ENCODE assay signal across 9 mouse cellular contexts in the genomic region with DNA sequence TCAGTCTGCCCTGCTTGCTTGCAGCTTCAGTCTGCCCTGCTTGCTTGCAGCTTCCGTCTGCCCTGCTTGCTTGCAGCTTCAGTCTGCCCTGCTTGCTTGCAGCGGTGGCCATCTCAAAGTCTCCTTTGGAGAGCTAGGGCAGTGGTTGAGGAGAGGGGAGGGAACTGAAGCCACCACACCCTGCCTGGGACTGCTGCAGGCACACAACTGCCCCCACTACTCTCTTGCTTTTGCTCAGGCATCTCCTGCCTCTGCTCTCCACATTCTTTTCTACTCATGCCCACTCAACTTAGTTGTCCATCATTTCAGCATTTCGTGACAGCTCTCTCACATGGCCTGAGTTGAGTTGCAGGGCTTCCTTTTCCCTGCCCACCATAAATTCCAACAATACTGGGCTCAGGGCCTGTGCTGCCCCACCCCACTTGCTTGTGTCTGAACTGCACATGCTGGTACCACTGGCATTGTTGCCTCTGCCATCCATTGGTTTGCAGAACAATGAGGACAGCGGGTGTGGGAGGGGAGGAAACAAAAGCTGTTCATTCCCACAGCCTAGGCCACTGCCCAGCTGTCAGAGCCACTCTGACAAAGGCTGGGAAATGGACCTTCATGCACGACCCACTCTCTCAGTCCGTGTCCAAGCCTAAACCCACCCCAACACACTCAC. TPM values are rescaled to one million over a fixed set of nuclear protein-coding genes. Genes with fewer than 3 reads are reported as not detected.
A peak's percentile ranks its signal among the peaks of the same experiment; 100 is the strongest.
DNase-seq lines count a peak whose midpoint lies in the region; ATAC-seq lines count a peak whose summit lies in the region.
"Had no signal": no experiment of that assay in that cellular context is flagged by ENCODE, and none has a peak within 500 bp of the region (broad histone marks: within the 10 kb centered on the region; RNA-seq: fewer than 3 reads in every experiment).

No protein-coding gene starts in this region.

- H3K27ac ChIP-seq in embryonic facial prominence, embryonic 12.5 days, result no peak overlapping the region

- no peaks in the 10 kb centered on the region for H3K9me3 ChIP-seq in embryonic facial prominence, embryonic 12.5 days

- H3K4me1 ChIP-seq in embryonic facial prominence, embryonic 12.5 days, result no peaks in the 10 kb centered on the region

- no peaks in the 10 kb centered on the region for H3K27me3 ChIP-seq in embryonic facial prominence, embryonic 12.5 days

- intact Hi-C loops in left cerebral cortex, postnatal 4 days (cut with DNase I), result no loop called here

- no peaks in the 10 kb centered on the region for H3K36me3 ChIP-seq in embryonic facial prominence, embryonic 12.5 days

- DNase-seq in heart, adult 11 months, result peak; percentile 90
- no peak for DNase-seq in heart, adult 18-20 months
- DNase-seq in left cerebral cortex, postnatal 4 days, result peak; percentile 2
- DNase-seq in neural tube, embryonic 10.5 days (ENCODE audit: extremely low spot score, low spot score), result peak; percentile 19
- DNase-seq in adrenal gland, postnatal 25 days, result no peak
- no peak for DNase-seq in urinary bladder, postnatal 25 days (ENCODE audit: low spot score)
- no peak for DNase-seq in heart, adult 8-10 months (ENCODE audit: low spot score)
- DNase-seq: thymus, adult 2 months had no signal

- no peak overlapping the region for H3K4me2 ChIP-seq in embryonic facial prominence, embryonic 12.5 days (replicated peaks)

- no peak overlapping the region for H3K4me3 ChIP-seq in embryonic facial prominence, embryonic 12.5 days

- WGBS in embryonic facial prominence, embryonic 12.5 days, result 35% methylated on average over 6 of the region's 6 CpGs

- H3K9ac ChIP-seq in embryonic facial prominence, embryonic 12.5 days, result no peak overlapping the region

- ATAC-seq in embryonic facial prominence, embryonic 12.5 days (ENCODE audit: insufficient number of reproducible peaks, insufficient read depth, low FRiP score, low TSS enrichment), result 0 out of 2 replicates have a peak, but pooled peaks have one; percentile 22

RNA-seq across cellular contexts. Expression of a gene that starts 24.9 kb away (rescaled TPM):
- 10 to 100 TPM; 31.1 to 34.7 TPM for total RNA-seq in heart, adult 18-20 months (2021)
- 64.0 and 68.8 TPM in 2 replicates for polyA plus RNA-seq in embryonic facial prominence, embryonic 12.5 days (2016; fragmentation: Nextera tagmentation; extraction: Ambion mirVana)
- 10 to 100 TPM; 24.7 to 25.7 TPM for total RNA-seq in left cerebral cortex, postnatal 4 days (2021)
- 63.2 and 68.6 TPM in 2 replicates for total RNA-seq in adrenal gland, postnatal 25 days (2021)
- total RNA-seq in heart, adult 8-10 months (2022), result 10 to 100 TPM; 26.1 to 39.5 (median 31.5) TPM

Comparison
In these comparisons a context has a peak if more than half of its experiments do, and no peak if none do; other contexts are left out.
1. DNase-seq: peak in heart, adult 11 months (single experiment), left cerebral cortex, postnatal 4 days (single experiment) and neural tube, embryonic 10.5 days (single experiment); none in heart, adult 18-20 months (0 of 2), adrenal gland, postnatal 25 days (single experiment), urinary bladder, postnatal 25 days (single experiment) and heart, adult 8-10 months (single experiment).